Mouse (Mus musculus) spleen, adult 2 months (tissue): Measurements from ENCODE around the gene Gm11639. TPM values are rescaled to one million over a fixed set of nuclear protein-coding genes. Genes with fewer than 3 reads are reported as not detected.
"Not testable (repeated sequence)": the region's sequence is repeated elsewhere in the genome, so short reads cannot be mapped to it uniquely, and the experiment has no call there.

Experiments
- DNase-seq, 2 experiments: peaks; one replicate each; pipeline versions ENCODE4 v3.0.0 to v3.0.0-alpha.2; 2012 to 2021; ENCODE audit warnings: low spot score in 2 of 2, low read depth in 1 of 2
- H3K27ac ChIP-seq: fragments of 200-500 bp; 2 replicates; pipeline ENCODE4 v1.5.1; 2012; ENCODE audit warnings: low read length, inconsistent platforms; ENCODE audit not compliant: insufficient read depth
- H3K27me3 ChIP-seq: fragments of 200-500 bp; 2 replicates; pipeline ENCODE4 v1.6.1; 2012; ENCODE audit warnings: mild to moderate bottlenecking, moderate library complexity, low read length, inconsistent platforms; ENCODE audit not compliant: control insufficient read depth, insufficient read depth
- H3K36me3 ChIP-seq: fragments of 200-500 bp; 2 replicates; pipeline ENCODE4 v1.6.1; 2012; ENCODE audit warnings: mild to moderate bottlenecking, low read length, inconsistent platforms; ENCODE audit not compliant: control insufficient read depth, insufficient read depth
- H3K4me1 ChIP-seq: fragments of 200-500 bp; 2 replicates; pipeline ENCODE4 v1.6.1; 2011; ENCODE audit warnings: inconsistent platforms; ENCODE audit not compliant: control insufficient read depth, insufficient read depth, insufficient read length
- H3K4me3 ChIP-seq: fragments of 200-500 bp; 2 replicates; pipeline ENCODE4 v1.5.1; 2011; ENCODE audit warnings: mild to moderate bottlenecking, inconsistent platforms; ENCODE audit not compliant: insufficient read depth, insufficient read length; ENCODE audit errors: extremely low read depth
- CTCF ChIP-seq: fragments of 200-500 bp; IDR thresholded peaks from 2 replicates; pipeline ENCODE4 v1.5.1; 2011; ENCODE audit warnings: mild to moderate bottlenecking, inconsistent platforms; ENCODE audit not compliant: insufficient read depth, insufficient read length, insufficient replicate concordance; ENCODE audit errors: extremely low read depth
- POLR2A ChIP-seq: fragments of 200-500 bp; IDR thresholded peaks from 2 replicates; pipeline ENCODE4 v1.6.1; 2011; ENCODE audit warnings: low read depth, low read length, inconsistent platforms
- WGBS: fragments of 180-500 bp; shearing (Covaris S2); methylation state at CpG from one replicate; pipeline ENCODE4 v1.1.7; 2018; 5-methylcytosine and 5-hydroxymethylcytosine counted together
- polyA plus RNA-seq: library from polyadenylated mRNA; depleted of rRNA; stranded (reverse); fragments of >200 nt; gene quantifications from 2 replicates; pipeline ENCODE4 v1.2.3, GENCODE M21; 2012

The Gm11639 gene
- polyA plus RNA-seq, 1 experiment = not detected

- DNase-seq = no peak
- no peak for TF ChIP-seq POLR2A
- TF ChIP-seq CTCF = no peak
- Histone ChIP-seq H3K4me1 (no peaks in the 10 kb centered on the region), H3K4me3 (no peak overlapping the region), H3K36me3 (no peaks in the 10 kb centered on the region), H3K27me3 (no peaks in the 10 kb centered on the region), H3K27ac (no peak overlapping the region)
- WGBS = 85% methylated on average over 6 of the region's 6 CpGs
Measured at GRCm38 (mm10) chr11:105030229-105030628, 344.7 kb downstream of the Gm11639 start.

- H3K27ac ChIP-seq = no peak overlapping the region
- DNase-seq = no peak
- no peaks in the 10 kb centered on the region for H3K4me1 ChIP-seq
- 77% methylated on average over 2 of the region's 2 CpGs for WGBS
- H3K27me3 ChIP-seq = no peaks in the 10 kb centered on the region
- no peaks in the 10 kb centered on the region for H3K36me3 ChIP-seq
- TF ChIP-seq CTCF (no peak), POLR2A (no peak)
- no peak overlapping the region for H3K4me3 ChIP-seq
Measured at GRCm38 (mm10) chr11:105031103-105031502, 345.6 kb downstream of the Gm11639 start.

- Histone ChIP-seq H3K4me1 (no peaks in the 10 kb centered on the region), H3K27ac (no peak overlapping the region), H3K4me3 (no peak overlapping the region), H3K27me3 (no peaks in the 10 kb centered on the region), H3K36me3 (no peaks in the 10 kb centered on the region)
- no peak for TF ChIP-seq CTCF
- TF ChIP-seq POLR2A = no peak
- no peak for DNase-seq
- 97% methylated on average over 1 of the region's 1 CpGs for WGBS
Measured at GRCm38 (mm10) chr11:105035081-105035480, 349.6 kb downstream of the Gm11639 start.

GRCm38 (mm10) chr11:105063292-105063691 is 377.8 kb downstream of the Gm11639 start, which contains the start of gene Efcab3:
Gene Efcab3 (plus strand): TSS chr11:105063592.
- DNase-seq = no peak
- H3K4me3 ChIP-seq = no peak within 1 kb of the TSS
- no peaks in the 10 kb centered on the region for H3K27me3 ChIP-seq
- 91% methylated on average over 5 of the region's 5 CpGs for WGBS
- H3K27ac ChIP-seq = no peak within 1 kb of the TSS
- H3K4me1 ChIP-seq = no peaks in the 10 kb centered on the region
- no peaks in the 10 kb centered on the region for H3K36me3 ChIP-seq
- TF ChIP-seq POLR2A = no peak
- no peak for TF ChIP-seq CTCF

GRCm38 (mm10) chr11:105112448-105112847 is 426.9 kb downstream of the Gm11639 start:
- not testable (repeated sequence) for DNase-seq, H3K36me3 ChIP-seq, H3K27ac ChIP-seq, H3K4me3 ChIP-seq, H3K27me3 ChIP-seq, H3K4me1 ChIP-seq
- WGBS = 81% methylated on average over 22 of the region's 22 CpGs

- Histone ChIP-seq H3K36me3 (no peaks in the 10 kb centered on the region), H3K4me3 (no peak overlapping the region), H3K27ac (no peak overlapping the region), H3K27me3 (no peaks in the 10 kb centered on the region), H3K4me1 (no peaks in the 10 kb centered on the region)
- no peak for DNase-seq
- TF ChIP-seq CTCF (no peak), POLR2A (no peak)
- 79% methylated on average over 7 of the region's 7 CpGs for WGBS
Measured at GRCm38 (mm10) chr11:105117814-105118213, 432.3 kb downstream of the Gm11639 start.

GRCm38 (mm10) chr11:105120551-105121061 is 435.1 kb downstream of the Gm11639 start:
- TF ChIP-seq POLR2A (no peak), CTCF (no peak)
- no peaks in the 10 kb centered on the region for H3K27me3 ChIP-seq
- no peak overlapping the region for H3K4me3 ChIP-seq
- no peak for DNase-seq
- H3K4me1 ChIP-seq = no peaks in the 10 kb centered on the region
- H3K27ac ChIP-seq = no peak overlapping the region
- 47% methylated on average over 4 of the region's 4 CpGs for WGBS
- H3K36me3 ChIP-seq = no peaks in the 10 kb centered on the region

- not testable (repeated sequence) for H3K4me3 ChIP-seq, H3K36me3 ChIP-seq, H3K4me1 ChIP-seq, DNase-seq, H3K27me3 ChIP-seq, H3K27ac ChIP-seq
- WGBS = 68% methylated on average over 5 of the region's 5 CpGs
Measured at GRCm38 (mm10) chr11:105121792-105122191, 436.3 kb downstream of the Gm11639 start.
